Comparison of ENCODE assay signal across 8 mouse cellular contexts in genomic region chr6:90707143-90707542, GRCm38 (mm10).
A peak's percentile ranks its signal among the peaks of the same experiment; 100 is the strongest.
DNase-seq lines count a peak whose midpoint lies in the region; ATAC-seq lines count a peak whose summit lies in the region.

No protein-coding gene starts in this region.

- no peak overlapping the region for H3K4me2 ChIP-seq in heart, embryonic 15.5 days
- peak overlapping the region; percentile 39 for H3K4me2 ChIP-seq in liver, embryonic 15.5 days

- peaks cover 91% of the 10 kb centered on the region for H3K4me1 ChIP-seq in brown adipose tissue, adult 24 weeks (ENCODE audit: control insufficient read depth, insufficient read depth, insufficient read length, low read length)
- peaks cover 99% of the 10 kb centered on the region for H3K4me1 ChIP-seq in heart, embryonic 15.5 days (replicated peaks)
- H3K4me1 ChIP-seq in liver, embryonic 15.5 days (replicated peaks), result peaks cover 100% of the 10 kb centered on the region

- no peaks in the 10 kb centered on the region for H3K27me3 ChIP-seq in heart, embryonic 15.5 days
- H3K27me3 ChIP-seq in liver, embryonic 15.5 days, result no peaks in the 10 kb centered on the region

- DNase-seq in heart, adult 11 months, result peak; percentile 98
- DNase-seq in heart, adult 8-10 months (ENCODE audit: low spot score), result no peak
- DNase-seq in layer of hippocampus, adult 8-10 months (ENCODE audit: low spot score in 2 of 2), result no peak
- no peak for DNase-seq in left cerebral cortex, adult 8-10 months (ENCODE audit: low spot score in 2 of 2)
- no peak for DNase-seq in layer of hippocampus, postnatal 10 days (ENCODE audit: low spot score in 2 of 2)

- WGBS in heart, embryonic 15.5 days, result 45% methylated on average over 4 of the region's 4 CpGs
- WGBS in liver, embryonic 15.5 days (ENCODE audit: insufficient replicate concordance), result 50% methylated on average over 4 of the region's 4 CpGs

- 0 out of 2 replicates have a peak overlapping the region, but pooled peaks have one; percentile 1 for H3K27ac ChIP-seq in brown adipose tissue, adult 24 weeks (replicated peaks; ENCODE audit: low read depth, low read length)
- peak overlapping the region; percentile 93 for H3K27ac ChIP-seq in heart, embryonic 15.5 days
- H3K27ac ChIP-seq in liver, embryonic 15.5 days (replicated peaks), result peak overlapping the region; percentile 92

- no peak overlapping the region for H3K9ac ChIP-seq in heart, embryonic 15.5 days
- H3K9ac ChIP-seq in liver, embryonic 15.5 days, result peak overlapping the region; percentile 40; the same call in 1 of the 2 replicates

- no peak overlapping the region for H3K4me3 ChIP-seq in brown adipose tissue, adult 24 weeks (ENCODE audit: insufficient read depth, low read depth, low read length)
- no peak overlapping the region for H3K4me3 ChIP-seq in heart, embryonic 15.5 days
- no peak overlapping the region for H3K4me3 ChIP-seq in liver, embryonic 15.5 days (replicated peaks)

- no peaks in the 10 kb centered on the region for H3K9me3 ChIP-seq in heart, embryonic 15.5 days (replicated peaks)
- H3K9me3 ChIP-seq in liver, embryonic 15.5 days (replicated peaks), result no peaks in the 10 kb centered on the region

- no peaks in the 10 kb centered on the region for H3K36me3 ChIP-seq in heart, embryonic 15.5 days
- no peaks in the 10 kb centered on the region for H3K36me3 ChIP-seq in liver, embryonic 15.5 days (replicated peaks)

- ATAC-seq in heart, embryonic 15.5 days (replicated peaks; ENCODE audit: insufficient number of reproducible peaks, insufficient read depth, low FRiP score, low read depth), result 0 out of 2 replicates have a peak, but pooled peaks have one; percentile 11
- peak; percentile 58 for ATAC-seq in liver, embryonic 15.5 days (ENCODE audit: insufficient read depth)

Comparison
In these comparisons a context has a peak if more than half of its experiments do, and no peak if none do; other contexts are left out.
1. H3K27ac ChIP-seq: peak in every context shown above with its lines; median percentile 93 in heart, embryonic 15.5 days; 92 in liver, embryonic 15.5 days; 1 in brown adipose tissue, adult 24 weeks.